Mouse (Mus musculus): ENCODE data around the gene Dnah11. TPM values are rescaled to one million over a fixed set of nuclear protein-coding genes. Genes with fewer than 3 reads are reported as not detected.

Dnah11 gene
- polyA plus RNA-seq, 1 experiment from 2014 or later, result 0.19 TPM

DNA sequence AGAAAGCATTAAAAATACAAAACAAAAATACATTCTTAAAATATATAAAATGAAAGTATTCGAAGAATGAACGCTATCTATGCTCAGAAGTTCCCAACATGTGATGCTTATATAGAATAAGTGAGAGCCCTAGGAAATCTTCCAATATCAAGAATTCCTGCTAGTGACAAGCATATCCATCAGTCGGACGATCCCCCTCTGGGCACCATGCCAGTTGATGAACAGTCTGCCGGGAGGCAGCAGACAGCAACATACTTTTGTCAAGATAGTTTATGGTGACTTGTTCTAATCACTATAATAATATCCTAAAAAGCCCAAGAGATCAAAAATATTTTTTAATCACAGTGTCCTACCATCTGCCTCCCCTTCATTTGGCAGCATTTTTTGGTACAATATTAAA lies 114.7 kb downstream of the Dnah11 start:
- Histone ChIP-seq H3K4me3 (no peak overlapping the region), H3K4me2 (replicated peaks) (no peak overlapping the region), H3K4me1 (no peaks in the 10 kb centered on the region), H3K27me3 (no peaks in the 10 kb centered on the region), H3K9me3 (no peaks in the 10 kb centered on the region), H3K36me3 (no peaks in the 10 kb centered on the region), H3K9ac (replicated peaks) (no peak overlapping the region), H3K27ac (replicated peaks) (no peak overlapping the region)
- no peak for ATAC-seq (ENCODE audit: low FRiP score, low read depth)
- 88% methylated on average over 5 of the region's 5 CpGs for WGBS

DNA sequence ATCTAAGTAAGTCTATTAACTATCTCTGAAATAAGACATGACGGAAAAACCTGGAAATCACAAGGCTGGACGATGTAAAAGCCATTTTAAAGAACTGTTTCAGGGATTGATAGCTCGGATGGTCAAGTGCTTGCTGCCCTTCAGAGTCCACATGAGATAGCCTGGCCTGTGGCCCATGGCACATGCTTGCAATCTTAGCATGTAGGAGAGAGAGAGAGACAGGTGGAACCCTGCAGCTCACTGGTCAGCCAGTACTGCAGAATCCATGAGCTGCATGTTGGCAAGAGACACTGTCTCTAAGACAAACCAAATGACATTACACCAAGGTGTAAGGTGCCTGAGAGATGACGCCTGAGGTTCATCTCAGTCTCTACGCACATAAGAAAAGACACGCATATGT lies 118.4 kb downstream of the Dnah11 start:
- Histone ChIP-seq H3K27ac (replicated peaks) (no peak overlapping the region), H3K36me3 (no peaks in the 10 kb centered on the region), H3K27me3 (no peaks in the 10 kb centered on the region), H3K4me3 (no peak overlapping the region), H3K9ac (replicated peaks) (no peak overlapping the region), H3K4me2 (replicated peaks) (no peak overlapping the region), H3K9me3 (no peaks in the 10 kb centered on the region), H3K4me1 (no peaks in the 10 kb centered on the region)
- no peak for ATAC-seq (ENCODE audit: low FRiP score, low read depth)
- WGBS, result 89% methylated on average over 6 of the region's 6 CpGs

DNA sequence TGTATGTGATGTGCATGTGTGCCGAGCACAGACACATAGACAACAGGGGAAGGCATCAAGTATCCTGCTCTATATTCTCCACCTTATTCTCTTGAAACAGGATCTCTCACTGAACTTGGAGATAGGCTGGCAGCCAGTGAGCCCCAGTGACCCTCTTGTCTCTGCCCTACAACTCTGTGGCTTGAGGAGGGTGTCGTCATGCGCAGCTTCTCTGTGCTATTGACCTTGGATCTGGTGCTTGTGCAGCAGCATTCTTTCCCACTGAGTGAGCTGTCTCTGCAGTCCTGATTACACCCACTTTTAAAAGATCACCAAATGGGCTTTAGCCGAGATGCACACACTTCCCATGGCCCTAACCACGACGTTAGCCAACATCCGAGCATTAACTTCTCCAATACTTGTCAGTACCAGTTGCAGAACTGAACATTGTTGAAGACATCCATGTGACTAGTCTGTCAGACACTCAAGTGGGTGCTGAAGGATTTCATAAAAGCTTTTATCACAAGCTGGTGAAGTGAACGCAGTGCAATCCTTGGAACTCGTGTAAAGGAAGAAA lies 120.3 kb downstream of the Dnah11 start:
- Histone ChIP-seq H3K9me3 (no peaks in the 10 kb centered on the region), H3K9ac (replicated peaks) (no peak overlapping the region), H3K4me2 (replicated peaks) (no peak overlapping the region), H3K4me1 (no peaks in the 10 kb centered on the region), H3K27me3 (no peaks in the 10 kb centered on the region), H3K4me3 (no peak overlapping the region), H3K36me3 (no peaks in the 10 kb centered on the region), H3K27ac (replicated peaks) (no peak overlapping the region)
- ATAC-seq (ENCODE audit: low FRiP score, low read depth), result no peak
- 84% methylated on average over 9 of the region's 9 CpGs for WGBS

- no peak overlapping the region for H3K4me2 ChIP-seq (replicated peaks)
- no peaks in the 10 kb centered on the region for H3K27me3 ChIP-seq
- H3K27ac ChIP-seq (replicated peaks), result no peak overlapping the region
- no peak for ATAC-seq (ENCODE audit: low FRiP score, low read depth)
- no peaks in the 10 kb centered on the region for H3K9me3 ChIP-seq
- 82% methylated on average over 3 of the region's 3 CpGs for WGBS
- H3K4me3 ChIP-seq, result no peak overlapping the region
- H3K4me1 ChIP-seq, result no peaks in the 10 kb centered on the region
- no peak overlapping the region for H3K9ac ChIP-seq (replicated peaks)
- no peaks in the 10 kb centered on the region for H3K36me3 ChIP-seq
These were observed 122.0 kb downstream of the Dnah11 start for GRCm38 (mm10) chr12:118076802-118077201.

DNA sequence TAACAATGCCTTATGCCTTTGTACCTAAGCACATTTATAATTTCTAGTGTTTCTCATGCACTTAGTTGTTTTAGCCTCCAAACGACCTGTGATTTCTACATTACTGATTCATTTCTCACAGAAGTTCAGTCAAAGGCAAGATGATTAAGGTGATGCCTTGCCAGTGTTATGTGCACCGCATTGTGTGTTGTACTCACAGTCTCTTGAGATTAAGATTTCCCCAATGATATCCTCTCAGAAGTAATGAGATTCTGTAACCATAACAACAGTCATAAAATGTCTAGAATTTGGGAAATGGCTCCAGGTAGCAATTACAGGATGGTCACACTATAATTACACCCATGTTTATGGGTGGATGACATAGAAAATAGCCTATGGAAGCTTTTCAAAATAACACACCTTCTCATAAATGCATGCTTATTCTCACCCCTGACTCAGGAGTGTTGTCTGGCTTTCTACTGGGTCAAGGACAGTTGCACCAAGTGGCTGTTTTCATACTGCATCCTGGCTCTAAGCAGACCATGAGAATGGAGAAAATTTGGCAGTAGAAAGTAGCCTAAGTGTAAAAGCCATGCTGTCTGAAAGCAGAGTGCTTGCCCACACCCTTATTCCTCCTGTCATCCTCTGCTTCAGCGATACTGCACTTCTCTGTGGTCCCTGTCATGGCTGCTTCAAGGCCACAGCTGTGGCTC lies 126.5 kb downstream of the Dnah11 start:
- Histone ChIP-seq H3K36me3 (no peaks in the 10 kb centered on the region), H3K27ac (replicated peaks) (no peak overlapping the region), H3K4me2 (replicated peaks) (no peak overlapping the region), H3K9ac (replicated peaks) (no peak overlapping the region), H3K4me3 (no peak overlapping the region), H3K27me3 (no peaks in the 10 kb centered on the region), H3K9me3 (no peaks in the 10 kb centered on the region), H3K4me1 (no peaks in the 10 kb centered on the region)
- WGBS, result 75% methylated on average over 3 of the region's 3 CpGs
- ATAC-seq (ENCODE audit: low FRiP score, low read depth), result no peak

- H3K27me3 ChIP-seq, result no peaks in the 10 kb centered on the region
- 88% methylated on average over 1 of the region's 1 CpGs for WGBS
- no peak overlapping the region for H3K4me2 ChIP-seq (replicated peaks)
- H3K36me3 ChIP-seq, result no peaks in the 10 kb centered on the region
- H3K27ac ChIP-seq (replicated peaks), result no peak overlapping the region
- ATAC-seq (ENCODE audit: low FRiP score, low read depth), result no peak
- no peaks in the 10 kb centered on the region for H3K4me1 ChIP-seq
- H3K9ac ChIP-seq (replicated peaks), result no peak overlapping the region
- H3K4me3 ChIP-seq, result no peak overlapping the region
- no peaks in the 10 kb centered on the region for H3K9me3 ChIP-seq
These were observed 127.2 kb downstream of the Dnah11 start for GRCm38 (mm10) chr12:118071667-118072066.

DNA sequence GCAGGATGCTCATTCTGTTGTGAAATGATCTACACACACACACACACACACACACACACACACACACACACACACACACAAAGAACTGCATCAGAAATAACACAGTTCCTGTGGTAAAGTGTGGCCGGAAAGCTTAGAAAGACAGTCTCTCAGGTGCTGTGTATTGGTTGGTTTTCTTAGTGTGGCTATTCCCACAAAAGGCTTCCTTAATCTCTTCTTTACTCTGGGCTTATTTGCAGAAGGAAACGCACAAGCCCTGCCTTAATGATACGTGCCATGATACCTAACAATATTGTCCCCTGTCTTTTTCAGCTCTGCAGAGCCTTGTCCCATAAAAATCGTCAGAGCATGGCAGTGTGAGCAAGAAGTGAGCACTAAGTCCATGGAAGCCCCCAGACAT lies 130.1 kb downstream of the Dnah11 start:
- WGBS, result 78% methylated on average over 4 of the region's 4 CpGs
- no peaks in the 10 kb centered on the region for H3K27me3 ChIP-seq
- H3K36me3 ChIP-seq, result no peaks in the 10 kb centered on the region
- H3K27ac ChIP-seq (replicated peaks), result no peak overlapping the region
- no peaks in the 10 kb centered on the region for H3K4me1 ChIP-seq
- no peaks in the 10 kb centered on the region for H3K9me3 ChIP-seq
- ATAC-seq (ENCODE audit: low FRiP score, low read depth), result no peak
- H3K4me3 ChIP-seq, result no peak overlapping the region
- no peak overlapping the region for H3K4me2 ChIP-seq (replicated peaks)
- no peak overlapping the region for H3K9ac ChIP-seq (replicated peaks)

DNA sequence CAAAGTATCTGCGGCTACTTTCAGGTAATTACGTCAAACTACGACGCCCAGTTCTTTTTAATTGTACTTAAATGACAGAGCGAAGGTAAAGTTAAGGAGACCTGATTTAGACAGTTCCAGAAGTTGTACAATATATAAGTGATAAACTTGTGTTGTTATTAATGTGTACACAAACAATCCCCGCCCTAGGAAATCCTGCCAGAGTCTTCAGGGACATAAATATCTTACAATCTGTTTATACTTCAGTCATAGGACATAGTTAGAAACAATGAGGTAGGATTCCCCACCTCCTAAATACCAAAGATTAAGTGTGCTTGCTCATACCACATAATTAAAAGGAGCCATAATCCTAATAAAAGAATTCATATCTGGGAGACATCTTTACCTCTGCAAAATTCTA lies 136.5 kb downstream of the Dnah11 start:
- H3K27ac ChIP-seq (replicated peaks), result no peak overlapping the region
- H3K9me3 ChIP-seq, result no peaks in the 10 kb centered on the region
- no peak overlapping the region for H3K4me2 ChIP-seq (replicated peaks)
- ATAC-seq (ENCODE audit: low FRiP score, low read depth), result no peak
- no peaks in the 10 kb centered on the region for H3K36me3 ChIP-seq
- WGBS, result 89% methylated on average over 6 of the region's 6 CpGs
- H3K4me1 ChIP-seq, result no peaks in the 10 kb centered on the region
- no peak overlapping the region for H3K4me3 ChIP-seq
- H3K9ac ChIP-seq (replicated peaks), result no peak overlapping the region
- no peaks in the 10 kb centered on the region for H3K27me3 ChIP-seq

GRCm38 (mm10) chr12:118056876-118057275 lies 142.0 kb downstream of the Dnah11 start:
- Histone ChIP-seq H3K27me3 (no peaks in the 10 kb centered on the region), H3K36me3 (no peaks in the 10 kb centered on the region), H3K9ac (replicated peaks) (no peak overlapping the region), H3K4me3 (no peak overlapping the region), H3K27ac (replicated peaks) (no peak overlapping the region), H3K9me3 (no peaks in the 10 kb centered on the region), H3K4me2 (replicated peaks) (no peak overlapping the region), H3K4me1 (no peaks in the 10 kb centered on the region)
- 69% methylated on average over 10 of the region's 10 CpGs for WGBS
- no peak for ATAC-seq (ENCODE audit: low FRiP score, low read depth)

GRCm38 (mm10) chr12:118045381-118045780 lies 153.5 kb downstream of the Dnah11 start:
- 90% methylated on average over 4 of the region's 4 CpGs for WGBS
- no peak for ATAC-seq (ENCODE audit: low FRiP score, low read depth)
- Histone ChIP-seq H3K36me3 (no peaks in the 10 kb centered on the region), H3K9me3 (no peaks in the 10 kb centered on the region), H3K4me2 (replicated peaks) (no peak overlapping the region), H3K4me3 (no peak overlapping the region), H3K27ac (replicated peaks) (no peak overlapping the region), H3K4me1 (no peaks in the 10 kb centered on the region), H3K9ac (replicated peaks) (no peak overlapping the region), H3K27me3 (no peaks in the 10 kb centered on the region)

DNA sequence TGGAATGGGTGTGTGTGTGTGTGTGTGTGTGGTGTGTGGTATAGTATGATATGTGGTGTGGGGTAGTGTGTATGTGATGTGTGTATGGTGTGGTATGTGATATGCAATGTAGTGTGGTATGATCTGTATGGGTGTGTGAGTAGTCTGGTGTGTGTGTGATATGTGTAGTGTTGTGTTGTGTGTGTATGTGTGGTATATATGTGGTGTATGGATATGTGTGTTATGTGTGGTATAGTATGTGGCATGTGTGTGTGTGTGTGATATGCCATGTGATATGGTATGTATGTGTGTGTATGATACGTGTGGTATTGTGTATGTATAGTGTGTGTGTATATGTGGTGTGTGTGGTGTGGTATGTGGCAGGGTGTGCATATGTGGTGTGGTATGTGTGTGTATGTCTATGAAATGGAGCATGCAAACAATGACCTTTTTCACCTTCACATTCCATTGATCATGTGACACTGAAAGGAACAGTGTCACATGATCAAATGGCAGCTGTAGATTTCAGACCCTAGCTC lies 155.7 kb downstream of the Dnah11 start:
- no peaks in the 10 kb centered on the region for H3K4me1 ChIP-seq
- no peak overlapping the region for H3K4me3 ChIP-seq
- no peak overlapping the region for H3K4me2 ChIP-seq (replicated peaks)
- WGBS, result 91% methylated on average over 1 of the region's 1 CpGs
- no peak for ATAC-seq (ENCODE audit: low FRiP score, low read depth)
- H3K9ac ChIP-seq (replicated peaks), result no peak overlapping the region
- no peaks in the 10 kb centered on the region for H3K9me3 ChIP-seq
- no peaks in the 10 kb centered on the region for H3K36me3 ChIP-seq
- no peaks in the 10 kb centered on the region for H3K27me3 ChIP-seq
- no peak overlapping the region for H3K27ac ChIP-seq (replicated peaks)

- Histone ChIP-seq H3K9ac (replicated peaks) (no peak overlapping the region), H3K36me3 (no peaks in the 10 kb centered on the region), H3K27me3 (no peaks in the 10 kb centered on the region), H3K9me3 (no peaks in the 10 kb centered on the region), H3K4me3 (no peak overlapping the region), H3K4me2 (replicated peaks) (no peak overlapping the region), H3K4me1 (no peaks in the 10 kb centered on the region), H3K27ac (replicated peaks) (no peak overlapping the region)
- WGBS, result 86% methylated on average over 2 of the region's 2 CpGs
- no peak for ATAC-seq (ENCODE audit: low FRiP score, low read depth)
These were observed 156.6 kb downstream of the Dnah11 start for GRCm38 (mm10) chr12:118042196-118042595.

GRCm38 (mm10) chr12:118034990-118035389 lies 163.9 kb downstream of the Dnah11 start:
- Histone ChIP-seq H3K36me3 (no peaks in the 10 kb centered on the region), H3K27ac (replicated peaks) (no peak overlapping the region), H3K4me3 (no peak overlapping the region), H3K27me3 (no peaks in the 10 kb centered on the region), H3K4me1 (no peaks in the 10 kb centered on the region), H3K9ac (replicated peaks) (no peak overlapping the region), H3K9me3 (no peaks in the 10 kb centered on the region), H3K4me2 (replicated peaks) (no peak overlapping the region)
- WGBS, result 76% methylated on average over 1 of the region's 1 CpGs
- no peak for ATAC-seq (ENCODE audit: low FRiP score, low read depth)

All from midbrain, embryonic 12.5 days (tissue).